Mouse (Mus musculus) right cerebral cortex, postnatal 4 days (tissue): ENCODE results near the gene Gm42742.
A peak's percentile ranks its signal among the peaks of the same experiment; 100 is the strongest.

Source experiments
- DNase-seq: peaks from one replicate; pipeline ENCODE4 v3.0.0-alpha.2; 2022

Gene Gm42742

GRCm38 (mm10) chr7:127019306-127019960 is 1.5 kb downstream of the Gm42742 start:
- DNase-seq, result no peak

DNA sequence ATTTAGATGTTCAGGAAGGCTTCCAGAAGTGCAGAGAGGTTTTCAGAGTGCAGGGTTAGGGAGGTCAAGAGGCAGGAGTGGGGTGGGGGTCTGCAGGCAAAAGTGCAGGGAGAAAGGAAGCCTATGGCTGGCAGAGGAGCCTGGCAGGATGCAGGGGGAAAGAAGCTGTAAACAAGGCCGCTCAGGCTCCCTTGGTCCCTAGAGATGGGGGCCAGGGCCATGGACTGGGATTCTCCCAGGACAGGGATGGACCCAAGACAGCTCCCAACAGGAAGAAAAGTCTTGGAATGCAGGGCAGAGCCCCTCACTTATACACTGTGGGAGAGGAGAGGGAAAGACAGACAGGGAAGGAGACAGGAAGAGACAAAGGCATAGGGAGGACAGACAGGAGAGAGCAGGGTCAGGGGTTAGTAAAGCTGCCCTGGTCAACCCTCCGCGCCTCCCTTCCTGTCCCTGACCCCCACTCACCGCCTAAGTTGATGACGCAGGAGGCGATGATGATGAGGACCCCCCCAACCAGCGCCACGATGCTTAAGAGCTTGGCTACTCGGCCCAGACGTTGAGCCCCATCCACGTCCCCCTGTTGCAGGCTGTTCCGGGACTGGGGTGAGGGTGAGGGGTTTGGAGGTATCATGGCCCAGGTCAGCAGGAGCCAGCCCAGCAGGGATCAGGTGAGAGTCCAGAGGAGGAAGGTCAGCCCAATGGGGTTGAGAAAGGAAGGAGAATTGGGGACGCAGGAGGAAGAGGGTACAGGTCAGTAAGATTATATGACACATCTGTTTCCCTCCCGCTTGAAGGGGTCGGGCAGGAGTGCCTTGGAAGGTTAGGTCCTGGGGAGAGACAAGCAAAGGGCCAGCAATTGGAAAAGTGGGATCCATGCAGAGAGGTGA is 2.2 kb downstream of the Gm42742 start:
- DNase-seq, result no peak

GRCm38 (mm10) chr7:127017950-127018345 is 2.9 kb downstream of the Gm42742 start:
- no peak for DNase-seq

DNA sequence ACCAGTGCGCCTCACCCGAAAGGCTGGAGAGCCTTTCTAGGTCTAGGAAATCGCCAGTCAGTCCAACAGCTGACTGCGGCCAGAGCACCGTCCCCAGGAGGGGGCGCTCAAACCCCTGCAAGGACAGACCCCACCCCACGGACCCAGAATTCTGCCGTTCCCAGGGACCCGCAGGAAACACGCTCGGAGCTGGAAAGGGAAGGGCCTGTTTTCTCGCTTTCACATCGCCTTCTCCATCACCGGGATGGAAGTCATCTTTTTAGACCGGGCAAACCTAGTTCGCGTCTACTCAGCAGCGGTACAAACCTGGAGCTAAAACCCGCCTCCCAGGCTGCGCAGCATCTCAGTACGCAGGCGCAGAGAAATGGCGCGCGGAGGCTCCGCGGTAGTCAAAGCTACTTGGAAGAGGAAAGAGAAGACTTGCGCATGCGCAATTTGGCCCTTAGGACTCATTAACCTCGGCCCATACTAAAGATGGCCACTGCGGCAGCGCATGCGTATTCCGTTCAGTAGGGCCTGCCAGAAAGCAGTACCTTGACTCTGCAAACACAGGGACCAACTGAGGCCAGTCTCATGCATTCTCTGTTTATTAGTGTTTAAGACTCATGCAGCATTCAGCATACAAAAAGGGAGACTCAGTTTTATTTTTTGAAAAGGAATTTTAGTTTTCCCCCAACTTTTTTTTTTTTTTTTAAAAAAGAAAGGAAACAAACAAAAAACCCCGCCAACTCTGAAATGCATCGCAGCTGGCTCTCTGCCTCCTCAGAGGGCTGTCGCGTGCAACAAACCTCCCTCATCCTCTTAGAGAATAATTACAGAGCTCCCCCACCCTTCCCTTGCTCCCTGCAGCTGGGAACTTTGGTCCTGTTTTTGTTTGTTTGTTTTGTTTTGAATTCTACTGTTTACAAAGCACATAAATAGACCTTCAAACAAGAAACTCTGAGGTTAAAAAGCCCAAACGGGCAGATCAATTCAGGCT is 3.6 kb downstream of the Gm42742 start, which contains the start of gene Pagr1a:
Gene Pagr1a, minus strand, starts transcription at position 382 of the 979 bp plus-strand sequence.
- DNase-seq, result peak; percentile 97

DNA sequence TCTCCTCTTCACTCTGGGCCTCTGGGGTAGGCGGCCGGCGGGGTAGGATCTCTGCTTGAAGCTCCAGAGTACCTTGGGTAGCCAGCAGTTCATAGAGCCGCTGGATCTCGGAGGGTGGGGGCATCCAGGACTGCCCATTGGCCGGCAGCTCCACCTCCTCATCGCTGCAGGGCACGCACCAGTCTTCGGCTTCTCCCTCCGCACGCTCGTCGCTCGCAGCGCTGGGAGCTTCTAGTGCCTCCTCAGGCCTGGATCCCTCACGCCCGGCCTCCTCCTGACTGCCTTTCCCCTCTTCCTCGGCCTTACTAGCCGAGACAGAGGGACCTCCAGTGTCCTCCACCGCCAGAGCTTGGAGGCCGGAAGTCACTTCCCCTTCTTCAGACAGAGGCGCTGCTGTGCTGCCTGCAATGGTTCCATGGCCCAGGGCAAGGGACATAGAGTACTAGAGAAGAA is 4.4 kb downstream of the Gm42742 start:
- DNase-seq, result peak; percentile 52

GRCm38 (mm10) chr7:127016481-127016485 is 4.6 kb downstream of the Gm42742 start, which contains the start of gene Pagr1b:
Gene Pagr1b, minus strand, starts transcription at chr7:127016484.
- no peak for DNase-seq

DNA sequence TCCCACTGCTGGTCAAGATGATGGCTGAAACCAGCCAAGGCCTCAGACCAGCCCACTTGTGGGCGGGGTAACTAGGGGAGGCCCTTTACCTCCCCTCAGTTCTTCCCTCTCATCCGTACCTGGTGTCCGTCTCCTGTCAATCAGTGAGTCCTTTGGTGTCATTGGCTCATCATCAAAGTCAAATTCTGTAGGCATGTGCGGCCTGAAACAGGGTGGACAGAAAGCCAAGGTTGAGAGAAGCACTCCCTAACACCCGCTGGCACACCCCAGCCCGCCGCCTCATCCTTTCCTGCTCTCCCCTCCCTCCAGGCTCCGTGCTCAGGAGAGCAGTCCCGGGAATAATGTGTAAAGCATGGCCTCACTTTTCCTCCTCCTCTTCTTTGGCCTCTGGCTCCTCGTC is 4.8 kb downstream of the Gm42742 start:
- no peak for DNase-seq

DNA sequence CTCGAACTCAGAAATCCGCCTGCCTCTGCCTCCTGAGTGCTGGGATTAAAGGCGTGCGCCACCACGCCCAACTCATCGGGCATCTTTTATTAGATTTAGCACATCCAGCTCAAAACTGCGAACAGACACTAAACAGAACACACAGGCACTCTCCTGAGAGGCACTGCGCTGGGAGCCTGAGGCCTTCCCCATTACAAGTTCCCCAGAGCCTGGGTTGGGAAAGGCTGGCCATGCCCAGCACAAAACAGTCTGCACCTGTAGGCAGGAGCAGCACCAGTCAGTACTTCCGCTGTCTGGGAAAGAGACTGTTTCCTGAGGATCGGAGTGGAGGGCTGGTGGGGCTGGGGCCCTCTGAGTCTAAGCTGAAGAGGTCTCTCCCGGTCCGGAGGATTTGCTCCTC is 5.9 kb downstream of the Gm42742 start:
- DNase-seq, result no peak

- no peak for DNase-seq
Observed at GRCm38 (mm10) chr7:127014320-127014719, 6.6 kb downstream of the Gm42742 start, which contains the start of gene Mvp. Gene Mvp, minus strand, starts transcription at chr7:127014621.

GRCm38 (mm10) chr7:127013385-127013784 is 7.5 kb downstream of the Gm42742 start:
- DNase-seq, result no peak

- no peak for DNase-seq
Observed at GRCm38 (mm10) chr7:127012845-127013244, 8.1 kb downstream of the Gm42742 start.

DNA sequence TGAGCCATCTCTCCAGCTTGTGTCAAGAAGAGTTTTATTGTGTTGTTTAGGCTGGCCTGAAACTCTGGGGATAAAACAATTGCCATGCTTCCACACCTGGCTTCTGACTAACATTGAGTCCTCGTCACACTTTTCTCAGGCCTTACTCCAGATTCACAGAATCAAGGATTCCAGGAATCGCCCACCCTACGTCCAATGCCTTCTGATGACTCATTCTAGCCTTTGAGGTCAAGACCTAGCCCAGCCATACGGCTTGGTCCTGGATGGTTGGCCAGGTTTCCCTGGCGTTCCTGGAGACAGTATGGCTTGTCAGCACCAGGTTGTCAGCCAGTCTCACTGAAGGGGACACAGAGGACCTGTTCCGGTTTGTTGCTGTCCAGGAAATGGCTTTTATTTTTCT is 8.5 kb downstream of the Gm42742 start:
- DNase-seq, result no peak

DNA sequence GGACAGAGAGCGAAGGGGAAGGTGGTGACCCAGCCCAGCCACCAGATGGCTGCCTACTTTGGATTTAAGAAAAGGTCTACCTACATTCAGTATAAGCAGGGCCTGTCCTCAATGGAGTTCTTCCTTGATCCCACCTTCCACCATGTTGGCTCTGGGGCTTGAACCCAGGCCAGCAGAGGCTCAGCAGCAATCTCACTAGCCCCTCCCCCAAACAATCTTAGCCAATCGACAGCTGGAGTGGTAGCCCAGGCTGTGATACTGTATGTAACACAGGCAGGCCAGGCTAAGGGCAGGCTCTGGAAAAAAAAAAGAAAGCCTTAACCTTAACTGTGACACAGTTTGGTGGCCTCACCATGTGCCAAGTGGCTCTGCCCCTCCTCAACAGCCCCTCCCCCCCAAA is 9.2 kb downstream of the Gm42742 start:
- DNase-seq, result no peak

DNA sequence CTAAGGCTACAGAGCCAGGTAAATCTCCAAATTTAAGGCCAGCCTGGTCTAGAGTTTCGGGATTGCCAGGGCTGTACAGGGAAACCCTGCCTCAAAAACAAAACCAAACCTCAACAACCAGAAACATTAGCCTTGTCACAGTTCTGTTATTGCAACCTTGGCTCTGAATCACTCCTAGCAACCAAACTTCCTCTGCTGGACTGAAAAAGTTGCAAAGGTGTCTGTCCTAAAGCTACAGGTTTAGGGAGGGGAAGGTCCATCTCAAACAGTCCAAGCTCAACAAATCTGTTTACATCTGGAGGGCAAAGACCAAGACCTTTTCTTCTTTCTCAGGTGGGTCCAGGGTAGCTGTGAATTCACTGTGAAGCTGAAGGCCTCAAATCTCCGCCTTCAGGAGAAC is 9.8 kb downstream of the Gm42742 start:
- DNase-seq, result no peak

DNA sequence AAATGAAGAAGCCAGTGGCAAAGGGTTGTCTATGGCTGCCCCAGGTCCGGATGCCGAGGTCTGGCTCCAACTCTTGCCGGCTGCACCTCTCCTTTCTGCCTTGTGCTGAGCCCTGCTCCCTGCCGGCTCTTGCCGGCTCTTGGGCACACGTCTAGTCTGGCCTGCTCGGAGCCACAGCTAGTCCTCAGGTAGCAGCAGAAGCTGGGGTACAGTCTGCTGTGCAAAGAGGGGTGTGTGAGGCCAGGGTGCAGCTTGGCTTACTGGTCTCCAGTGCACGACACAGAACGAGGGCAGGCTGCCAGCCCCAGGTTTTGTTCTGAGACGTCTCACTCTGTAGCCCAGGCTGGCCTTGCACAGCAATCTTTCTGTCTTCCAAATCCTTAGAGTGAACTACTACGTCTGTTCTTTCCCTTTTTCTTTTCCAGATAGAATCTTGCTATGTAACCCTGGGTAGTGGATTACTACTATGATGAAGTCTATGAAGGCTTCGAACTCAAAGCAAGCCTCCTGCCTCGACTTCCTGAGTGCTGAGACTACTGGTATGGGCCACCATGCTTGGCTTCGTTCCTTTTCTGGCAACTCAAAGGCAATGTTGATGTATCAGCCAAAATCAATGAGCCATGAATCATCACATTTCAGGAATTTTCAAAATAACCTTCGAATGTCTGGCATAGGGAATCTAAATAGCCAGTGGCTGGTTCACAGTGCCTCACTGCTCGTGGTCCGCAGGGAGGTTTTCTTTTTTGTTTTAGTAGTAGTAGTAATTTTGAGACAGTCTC is 11.4 kb downstream of the Gm42742 start:
- DNase-seq, result no peak

DNA sequence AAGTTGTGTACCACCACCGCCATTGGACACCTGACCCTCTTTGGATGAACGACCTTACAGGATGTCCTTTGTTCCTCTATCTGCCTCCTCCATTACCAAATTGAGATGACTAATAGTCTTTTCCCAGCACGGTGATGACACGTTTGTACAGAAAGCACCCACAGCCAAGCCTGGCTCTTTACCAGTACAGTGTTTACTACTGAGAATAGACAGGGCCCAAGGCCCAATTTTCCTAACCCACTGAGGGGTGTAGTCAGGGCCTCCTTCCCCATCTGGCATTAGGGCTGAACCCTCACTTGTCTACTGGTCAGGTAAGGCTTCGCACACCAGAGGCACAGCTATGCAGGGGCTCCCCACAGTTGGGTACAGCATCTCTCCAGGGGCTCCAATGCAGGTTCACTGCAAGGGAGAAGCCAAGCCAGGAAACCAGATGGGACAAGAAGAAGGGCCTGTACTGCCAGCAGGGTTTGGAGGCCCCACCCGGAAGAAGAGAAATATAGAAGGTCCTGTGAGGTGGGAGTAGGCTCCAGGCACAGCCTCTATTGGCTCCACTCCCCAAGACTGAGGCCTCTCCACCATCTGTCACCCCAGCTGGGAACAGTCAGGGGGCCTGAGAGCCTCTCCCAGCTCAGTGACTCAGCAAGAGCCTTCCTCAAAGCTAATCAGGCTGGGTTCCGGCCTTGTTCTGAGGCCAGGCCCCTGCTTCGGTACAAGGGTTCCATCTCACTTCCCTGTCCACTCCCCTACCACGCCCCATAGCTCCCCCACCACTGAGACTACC is 12.5 kb downstream of the Gm42742 start:
- DNase-seq, result no peak

GRCm38 (mm10) chr7:127007313-127008024 is 13.4 kb downstream of the Gm42742 start:
- no peak for DNase-seq

DNA sequence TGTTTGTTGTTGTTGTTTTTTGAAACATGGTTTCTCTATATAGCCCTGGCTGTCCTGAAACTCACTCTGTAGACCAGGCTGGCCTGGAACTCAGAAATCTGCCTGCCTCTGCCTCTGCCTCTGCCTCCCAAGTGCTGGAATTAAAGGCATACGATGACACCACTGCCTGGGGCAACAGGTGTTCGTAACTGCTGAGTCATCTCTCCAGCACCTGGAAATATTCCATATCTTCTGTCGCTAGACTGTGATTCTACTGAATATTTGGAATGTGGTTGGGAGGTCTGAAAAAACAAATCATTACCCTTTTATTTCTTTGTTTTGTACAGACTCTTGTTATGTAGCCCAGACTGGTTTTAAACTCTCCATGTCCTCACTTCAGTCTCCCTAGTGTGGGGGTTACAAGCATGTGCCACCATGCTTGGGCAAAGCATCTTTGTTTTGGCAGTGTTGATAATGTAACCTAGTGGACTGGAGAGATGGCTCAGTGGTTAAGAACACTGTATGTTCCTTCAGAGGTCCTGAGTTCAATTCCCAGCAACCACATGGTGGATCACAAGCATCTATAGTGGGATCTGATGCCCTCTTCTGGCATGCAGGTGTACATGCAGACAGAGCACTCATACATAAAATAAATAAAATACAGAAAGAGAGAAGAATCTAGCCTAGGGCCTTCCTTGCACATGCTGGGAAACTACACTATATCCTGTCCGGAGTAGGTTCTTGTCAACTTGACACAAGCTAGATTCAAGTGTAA is 16.6 kb downstream of the Gm42742 start:
- DNase-seq, result no peak

GRCm38 (mm10) chr7:127003620-127004019 is 17.3 kb downstream of the Gm42742 start:
- DNase-seq, result no peak

DNA sequence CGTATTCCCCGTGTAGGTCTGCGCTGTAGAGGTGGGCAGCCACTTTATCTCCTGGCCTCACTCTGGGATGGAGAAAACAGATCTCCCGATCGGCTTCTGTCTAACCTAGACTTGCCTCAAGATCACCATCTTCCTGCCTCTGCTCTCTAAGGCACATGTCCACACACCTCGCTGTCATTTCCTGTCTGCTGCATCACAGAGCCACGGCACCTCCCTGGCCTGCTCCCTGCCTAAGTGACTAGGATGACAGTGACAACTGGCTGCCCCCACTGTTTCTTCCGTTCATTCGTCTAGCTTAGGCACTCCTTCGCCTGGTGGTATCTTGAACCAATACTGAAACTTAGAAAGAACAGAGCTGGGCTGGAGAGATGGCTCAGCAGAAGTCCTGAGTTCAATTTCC is 21.3 kb downstream of the Gm42742 start:
- DNase-seq, result no peak

- DNase-seq, result no peak
Observed at GRCm38 (mm10) chr7:126996449-126996848, 24.4 kb downstream of the Gm42742 start.
